Mouse (Mus musculus): ENCODE measurements around the gene Vamp8. TPM values are rescaled to one million over a fixed set of nuclear protein-coding genes. Genes with fewer than 3 reads are reported as not detected.

The Vamp8 gene
- polyA plus RNA-seq, 1 experiment from 2014 or later: 241 TPM

DNA sequence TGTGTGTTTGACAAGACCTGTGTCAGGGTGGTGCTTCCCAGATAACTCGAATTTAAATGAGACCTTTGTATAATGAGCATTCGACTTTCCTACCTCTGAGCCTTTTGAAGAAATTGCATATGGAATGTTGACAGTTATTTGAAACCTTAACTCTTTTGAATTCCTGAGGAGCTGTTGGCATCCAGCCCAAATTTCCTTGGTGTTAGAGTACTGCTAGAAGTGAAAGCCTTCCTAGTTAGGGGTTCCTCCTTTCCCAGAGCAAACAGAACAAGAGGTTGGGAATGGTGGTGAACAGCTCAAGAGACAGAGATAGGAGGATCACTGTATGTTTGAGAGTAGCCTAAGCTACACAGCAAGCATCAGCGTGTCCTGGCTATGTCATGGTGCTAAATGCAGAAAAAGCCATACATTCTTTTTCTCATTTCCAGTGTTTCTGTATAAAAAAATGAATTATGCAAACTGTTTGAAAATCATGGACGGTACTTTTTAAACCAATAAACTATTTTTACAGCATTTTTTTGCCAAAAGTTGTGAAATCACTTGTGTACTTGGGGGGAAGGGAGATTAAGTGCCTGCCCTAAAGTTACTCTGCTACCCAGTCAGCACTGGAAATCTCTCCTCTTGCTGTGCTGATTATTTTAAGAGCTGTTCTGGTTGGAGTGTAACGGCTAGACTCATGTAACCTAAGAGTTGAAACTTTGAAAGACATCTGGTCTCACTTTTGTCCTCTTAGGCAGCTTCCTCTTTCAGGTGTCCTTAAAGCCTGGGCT is 37.7 kb downstream of the Vamp8 start:
- DNase-seq (ENCODE audit: low spot score) (no peak), ATAC-seq (replicated peaks; ENCODE audit: low FRiP score, low read depth) (no peak)
- H3K4me2 ChIP-seq (ENCODE audit: low read length): no peak overlapping the region
- no peaks in the 10 kb centered on the region for H3K27me3 ChIP-seq (ENCODE audit: insufficient read depth, low read length)
- peaks cover 6% of the 10 kb centered on the region; the same call in 1 of the 2 replicates for H3K4me1 ChIP-seq (replicated peaks; ENCODE audit: insufficient read depth, low read length)
- 70% methylated on average over 5 of the region's 5 CpGs for WGBS
- H3K4me3 ChIP-seq (replicated peaks; ENCODE audit: low read depth, low read length): no peak overlapping the region
- no peak for TF ChIP-seq CTCF (IDR thresholded peaks at IDR 0.05; ENCODE audit: low read depth)
- no peaks in the 10 kb centered on the region for H3K9me3 ChIP-seq (replicated peaks; ENCODE audit: low read length)
- H3K27ac ChIP-seq: no peak overlapping the region
- no peak overlapping the region for H3K9ac ChIP-seq (ENCODE audit: low read depth, low read length)
- H3K36me3 ChIP-seq (ENCODE audit: insufficient read depth, low read length): peaks cover 9% of the 10 kb centered on the region

DNA sequence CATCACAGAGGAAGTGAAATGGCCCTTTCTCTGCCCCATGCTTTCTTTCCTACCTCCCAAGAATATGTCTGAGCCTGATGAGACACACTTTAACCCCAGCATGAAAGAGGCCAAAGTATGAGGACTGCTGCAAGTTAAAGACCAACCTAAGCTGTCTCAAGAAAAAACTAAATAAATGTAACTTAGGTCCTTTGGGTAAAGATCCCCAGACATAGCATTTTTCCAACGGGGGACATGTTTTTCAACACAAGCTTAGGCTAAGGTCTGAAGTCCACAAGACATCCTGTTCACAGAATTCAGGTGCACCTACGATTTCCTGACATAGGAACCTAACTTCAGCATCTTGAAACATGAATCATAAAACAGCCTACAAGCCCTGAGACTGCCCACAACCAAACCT is 40.3 kb downstream of the Vamp8 start:
- Histone ChIP-seq H3K27ac (0 out of 2 replicates have a peak overlapping the region, but pooled peaks have one; percentile 6), H3K36me3 (ENCODE audit: insufficient read depth, low read length) (peaks cover 9% of the 10 kb centered on the region), H3K4me2 (ENCODE audit: low read length) (no peak overlapping the region), H3K9me3 (replicated peaks; ENCODE audit: low read length) (no peaks in the 10 kb centered on the region), H3K27me3 (ENCODE audit: insufficient read depth, low read length) (no peaks in the 10 kb centered on the region), H3K4me3 (replicated peaks; ENCODE audit: low read depth, low read length) (no peak overlapping the region), H3K4me1 (replicated peaks; ENCODE audit: insufficient read depth, low read length) (peaks cover 7% of the 10 kb centered on the region; the same call in 1 of the 2 replicates), H3K9ac (ENCODE audit: low read depth, low read length) (no peak overlapping the region)
- WGBS: 90% methylated on average over 2 of the region's 2 CpGs
- no peak for TF ChIP-seq CTCF (IDR thresholded peaks at IDR 0.05; ENCODE audit: low read depth)
- DNase-seq (ENCODE audit: low spot score) (no peak), ATAC-seq (replicated peaks; ENCODE audit: low FRiP score, low read depth) (no peak)

DNA sequence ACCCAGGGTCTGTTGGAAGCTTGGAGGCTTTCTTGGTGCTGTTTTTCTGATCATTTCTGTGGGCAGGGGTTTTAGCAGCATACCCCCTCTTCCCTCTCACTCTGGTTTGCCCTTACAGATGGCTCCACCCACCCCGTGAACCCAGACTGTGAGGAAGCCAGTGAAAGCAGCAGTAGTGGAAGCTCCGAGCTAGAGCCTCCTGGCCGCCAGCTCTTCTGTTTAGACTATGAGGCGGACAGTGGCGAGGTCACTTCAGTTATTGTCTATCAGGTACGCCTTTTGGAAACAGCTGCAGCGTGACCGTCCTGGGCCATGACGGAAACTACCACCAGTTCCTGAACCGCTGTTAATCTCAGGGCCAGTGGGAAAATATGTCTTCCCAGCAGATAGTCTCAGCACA is 42.1 kb downstream of the Vamp8 start:
- ATAC-seq (replicated peaks; ENCODE audit: low FRiP score, low read depth) (no peak), DNase-seq (ENCODE audit: low spot score) (no peak)
- H3K9ac ChIP-seq (ENCODE audit: low read depth, low read length): no peak overlapping the region

DNA sequence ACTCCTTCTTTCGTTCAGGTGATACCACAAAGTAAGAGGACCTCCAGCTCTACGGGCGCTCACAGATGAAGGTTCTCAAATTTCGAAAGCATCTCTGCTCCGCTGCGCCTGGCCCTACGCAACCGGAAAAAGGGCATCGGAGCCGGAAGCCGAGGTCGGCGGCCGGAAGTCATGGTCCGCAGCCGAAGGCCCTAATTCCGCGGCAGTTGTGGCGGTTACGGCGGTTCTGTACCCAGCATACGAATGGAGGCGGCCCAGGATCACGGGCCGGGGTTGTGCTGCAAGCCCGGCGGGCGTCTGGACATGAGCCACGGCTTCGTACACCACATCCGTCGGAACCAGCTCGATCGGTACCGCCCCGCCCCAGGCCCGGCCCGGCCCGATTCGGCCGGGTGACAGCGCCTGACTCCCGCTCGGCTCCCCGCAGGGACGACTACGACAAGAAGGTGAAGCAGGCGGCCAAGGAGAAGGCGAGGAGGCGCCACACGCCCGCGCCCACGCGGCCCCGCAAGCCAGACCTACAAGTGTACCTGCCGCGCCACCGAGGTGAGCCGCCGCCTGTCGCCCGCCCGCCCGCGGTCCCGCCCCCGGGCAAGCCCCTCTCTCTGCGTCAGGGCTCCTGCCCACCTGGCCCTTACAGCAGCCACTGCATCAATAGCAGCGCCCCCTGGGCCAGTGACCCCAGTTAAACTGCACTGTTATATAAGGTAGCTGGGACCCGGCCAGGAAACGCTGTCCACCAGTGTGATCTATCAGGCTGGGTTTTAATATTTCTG is 43.1 kb downstream of the Vamp8 start, which contains the start of gene 0610030E20Rik:
Gene 0610030E20Rik (plus strand): TSS at position 152 of the 776 bp plus-strand sequence.
- peak; percentile 60 for ATAC-seq (replicated peaks; ENCODE audit: low FRiP score, low read depth)
- peaks cover 9% of the 10 kb centered on the region for H3K36me3 ChIP-seq (ENCODE audit: insufficient read depth, low read length)
- H3K9ac ChIP-seq (ENCODE audit: low read depth, low read length): peak within 1 kb of the TSS; percentile 80
- peak; percentile 44; the same call in 1 of the 2 replicates for TF ChIP-seq CTCF (IDR thresholded peaks at IDR 0.05; ENCODE audit: low read depth)
- WGBS: under 1% methylated on average over 71 of the region's 72 CpGs
- peak within 1 kb of the TSS; percentile 69 for H3K4me3 ChIP-seq (replicated peaks; ENCODE audit: low read depth, low read length)
- H3K9me3 ChIP-seq (replicated peaks; ENCODE audit: low read length): no peaks in the 10 kb centered on the region
- peak within 1 kb of the TSS; percentile 94 for H3K27ac ChIP-seq
- H3K27me3 ChIP-seq (ENCODE audit: insufficient read depth, low read length): no peaks in the 10 kb centered on the region
- DNase-seq (ENCODE audit: low spot score): peak; percentile 84
- H3K4me1 ChIP-seq (replicated peaks; ENCODE audit: insufficient read depth, low read length): peaks cover 15% of the 10 kb centered on the region
- H3K4me2 ChIP-seq (ENCODE audit: low read length): peak within 1 kb of the TSS; percentile 80

More for the DNA sequence above, 42.1 kb downstream of the Vamp8 start:
- Histone ChIP-seq H3K27ac (no peak overlapping the region), H3K4me1 (replicated peaks; ENCODE audit: insufficient read depth, low read length) (peaks cover 15% of the 10 kb centered on the region), H3K4me2 (ENCODE audit: low read length) (peak overlapping the region; percentile 80), H3K4me3 (replicated peaks; ENCODE audit: low read depth, low read length) (peak overlapping the region; percentile 69; the same call in 1 of the 2 replicates), H3K27me3 (ENCODE audit: insufficient read depth, low read length) (no peaks in the 10 kb centered on the region), H3K9me3 (replicated peaks; ENCODE audit: low read length) (no peaks in the 10 kb centered on the region), H3K36me3 (ENCODE audit: insufficient read depth, low read length) (peaks cover 9% of the 10 kb centered on the region)
- WGBS: 74% methylated on average over 10 of the region's 10 CpGs
- no peak for TF ChIP-seq CTCF (IDR thresholded peaks at IDR 0.05; ENCODE audit: low read depth)

DNA sequence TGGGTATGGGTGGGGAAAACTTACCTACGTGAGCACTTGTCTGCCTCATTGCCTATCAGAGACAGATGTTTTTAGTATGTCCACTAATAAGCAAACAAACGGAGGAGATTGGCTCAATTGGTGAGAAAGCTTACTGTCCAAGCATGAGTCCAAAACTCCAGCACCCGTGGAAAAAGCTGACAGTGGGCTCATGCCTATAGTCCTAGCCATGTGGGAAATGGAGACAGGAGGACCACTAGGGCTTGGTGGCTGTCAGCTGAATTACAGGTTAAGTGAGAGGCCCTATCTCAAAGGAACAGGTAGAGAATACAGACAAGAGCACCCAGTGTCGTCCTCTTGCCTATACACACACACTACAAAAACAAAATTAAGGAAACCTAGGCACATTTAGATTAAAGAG is 44.2 kb downstream of the Vamp8 start:
- no peak for TF ChIP-seq CTCF (IDR thresholded peaks at IDR 0.05; ENCODE audit: low read depth)
- H3K4me2 ChIP-seq (ENCODE audit: low read length): no peak overlapping the region
- 86% methylated on average over 4 of the region's 4 CpGs for WGBS
- H3K9ac ChIP-seq (ENCODE audit: low read depth, low read length): no peak overlapping the region
- peaks cover 15% of the 10 kb centered on the region for H3K4me1 ChIP-seq (replicated peaks; ENCODE audit: insufficient read depth, low read length)
- ATAC-seq (replicated peaks; ENCODE audit: low FRiP score, low read depth) (no peak), DNase-seq (ENCODE audit: low spot score) (no peak)
- peaks cover 9% of the 10 kb centered on the region for H3K36me3 ChIP-seq (ENCODE audit: insufficient read depth, low read length)
- H3K4me3 ChIP-seq (replicated peaks; ENCODE audit: low read depth, low read length): no peak overlapping the region
- no peak overlapping the region for H3K27ac ChIP-seq
- no peaks in the 10 kb centered on the region for H3K9me3 ChIP-seq (replicated peaks; ENCODE audit: low read length)
- no peaks in the 10 kb centered on the region for H3K27me3 ChIP-seq (ENCODE audit: insufficient read depth, low read length)

DNA sequence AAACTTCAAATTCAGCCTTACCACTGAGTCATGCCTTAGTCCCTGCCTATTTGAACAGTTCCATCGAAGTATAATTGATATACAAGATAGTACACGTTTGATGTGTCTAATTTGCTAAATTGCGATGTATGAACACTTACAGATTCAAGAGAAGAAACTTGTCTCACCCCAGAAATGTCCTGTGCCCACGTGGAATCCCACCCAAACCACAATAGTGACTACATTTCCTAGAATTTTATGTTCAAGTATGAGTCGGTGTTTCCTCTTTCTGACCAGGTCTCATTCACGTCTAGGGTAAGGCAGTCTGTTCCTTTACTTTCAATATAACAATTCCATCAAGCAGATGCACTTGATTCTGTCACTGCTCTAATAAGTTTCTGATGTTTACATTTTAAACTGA is 44.9 kb downstream of the Vamp8 start:
- 47% methylated on average over 6 of the region's 6 CpGs for WGBS

More for the DNA sequence above, 44.9 kb downstream of the Vamp8 start:
- ATAC-seq (replicated peaks; ENCODE audit: low FRiP score, low read depth) (no peak), DNase-seq (ENCODE audit: low spot score) (no peak)
- no peaks in the 10 kb centered on the region for H3K9me3 ChIP-seq (replicated peaks; ENCODE audit: low read length)
- no peak overlapping the region for H3K27ac ChIP-seq
- no peaks in the 10 kb centered on the region for H3K27me3 ChIP-seq (ENCODE audit: insufficient read depth, low read length)
- H3K36me3 ChIP-seq (ENCODE audit: insufficient read depth, low read length): peaks cover 7% of the 10 kb centered on the region
- H3K4me1 ChIP-seq (replicated peaks; ENCODE audit: insufficient read depth, low read length): peaks cover 15% of the 10 kb centered on the region
- H3K4me2 ChIP-seq (ENCODE audit: low read length): peak overlapping the region; percentile 82
- 0 out of 2 replicates have a peak overlapping the region, but pooled peaks have one; percentile 86 for H3K9ac ChIP-seq (ENCODE audit: low read depth, low read length)
- no peak for TF ChIP-seq CTCF (IDR thresholded peaks at IDR 0.05; ENCODE audit: low read depth)
- peak overlapping the region; percentile 88; the same call in 1 of the 2 replicates for H3K4me3 ChIP-seq (replicated peaks; ENCODE audit: low read depth, low read length)
